Mouse (Mus musculus): Measurements from ENCODE around the gene Fbxl7. TPM values are rescaled to one million over a fixed set of nuclear protein-coding genes. Genes with fewer than 3 reads are reported as not detected.

Gene Fbxl7
- polyA plus RNA-seq, 1 experiment, result 8.3 TPM

DNA sequence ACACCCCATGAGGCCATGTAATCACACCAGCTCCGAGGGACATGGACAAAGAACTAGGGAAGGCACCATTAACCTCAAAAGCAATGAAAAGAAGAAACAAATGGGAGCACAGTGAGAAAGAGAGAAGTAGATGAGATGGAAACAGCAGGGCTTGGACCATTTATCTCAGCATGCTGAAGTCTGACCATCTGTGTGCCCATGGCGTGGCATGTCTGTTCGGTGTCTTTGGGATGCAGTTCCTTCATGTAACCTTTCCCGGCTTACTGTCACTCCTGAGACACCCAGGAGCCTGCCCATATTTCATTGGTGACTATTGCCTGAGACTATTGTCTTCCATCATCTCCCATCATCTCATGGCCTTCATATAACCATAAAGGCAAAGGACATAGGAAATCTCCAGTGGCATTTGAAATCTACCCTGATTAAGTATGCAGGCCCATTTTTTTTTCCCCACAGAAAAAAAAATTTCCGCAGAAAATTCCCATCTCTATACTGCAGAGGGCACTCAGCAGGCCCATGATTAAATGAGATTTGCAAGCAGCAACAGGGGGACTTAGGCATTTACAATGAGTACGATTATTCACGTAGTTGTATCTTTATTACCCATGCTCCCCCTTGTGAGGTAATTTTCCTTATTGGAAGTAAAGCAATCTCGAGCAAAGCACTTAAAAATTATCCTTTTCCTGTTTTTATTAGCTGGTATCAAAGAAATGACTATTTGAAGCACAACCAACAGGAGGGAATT is 15.0 kb downstream of the Fbxl7 start:
- Histone ChIP-seq H3K79me2 (ENCODE audit: control insufficient read depth, insufficient read depth) (peaks cover 3% of the 10 kb centered on the region), H3ac (ENCODE audit: control insufficient read depth, insufficient read length) (no peak overlapping the region), H3K4me2 (ENCODE audit: low read depth) (no peak overlapping the region), H3K4me3 (no peak overlapping the region), H3K27me3 (ENCODE audit: control insufficient read depth, insufficient read depth, insufficient read length) (no peaks in the 10 kb centered on the region), H3K36me3 (ENCODE audit: control insufficient read depth, insufficient read depth) (no peaks in the 10 kb centered on the region)
- TF ChIP-seq POLR2A (IDR thresholded peaks at IDR 0.05; ENCODE audit: insufficient read length, low read depth) (no peak), MYOD1 (IDR thresholded peaks at IDR 0.05; ENCODE audit: control insufficient read depth in 1 of 3, insufficient read length in 2 of 3, low read depth in 2 of 3) (no peak), SRF (IDR thresholded peaks at IDR 0.05; ENCODE audit: control insufficient read depth, insufficient read length, low read depth) (no peak), E2F4 (IDR thresholded peaks at IDR 0.05; ENCODE audit: insufficient read depth) (no peak), MYOG (IDR thresholded peaks at IDR 0.05; ENCODE audit: control insufficient read depth in 1 of 3, insufficient read depth in 1 of 3, insufficient read length in 2 of 3, low read depth in 2 of 3) (no peak), TCF3 (IDR thresholded peaks at IDR 0.05; ENCODE audit: insufficient read length, low read depth) (no peak), MAX (IDR thresholded peaks at IDR 0.05; ENCODE audit: low read depth) (no peak), TCF12 (IDR thresholded peaks at IDR 0.05; ENCODE audit: insufficient read depth, poor library complexity, severe bottlenecking) (no peak), REST (IDR thresholded peaks at IDR 0.05; ENCODE audit: insufficient read depth, insufficient read length) (no peak), POLR2AphosphoS2 (IDR thresholded peaks at IDR 0.05; ENCODE audit: insufficient read length, low read depth) (no peak), USF1 (IDR thresholded peaks at IDR 0.05; ENCODE audit: low read depth) (no peak), CEBPB (IDR thresholded peaks at IDR 0.05; ENCODE audit: insufficient read depth, poor library complexity, severe bottlenecking) (no peak)

DNA sequence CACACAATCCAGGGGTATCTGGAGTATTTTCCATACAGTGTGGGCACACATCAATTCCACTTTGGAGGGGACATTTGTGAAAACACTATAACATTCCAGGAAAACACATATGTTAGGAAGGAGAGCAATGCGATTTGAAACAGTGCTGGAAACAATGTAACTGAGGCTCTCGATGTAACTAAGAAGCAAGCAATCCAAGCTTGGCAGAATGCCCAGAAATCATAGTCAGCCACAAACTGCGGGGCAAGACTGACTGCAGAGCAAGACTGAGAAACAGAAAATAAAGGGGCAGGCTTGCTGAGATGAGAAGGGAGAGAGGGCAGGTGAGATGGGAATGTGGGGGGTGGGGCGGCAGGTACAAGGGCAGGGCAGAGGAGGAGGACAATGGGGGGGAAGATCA is 19.7 kb downstream of the Fbxl7 start:
- Histone ChIP-seq H3K27me3 (ENCODE audit: control insufficient read depth, insufficient read depth, insufficient read length) (no peaks in the 10 kb centered on the region), H3K4me3 (no peak overlapping the region), H3ac (ENCODE audit: control insufficient read depth, insufficient read length) (no peak overlapping the region), H3K4me2 (ENCODE audit: low read depth) (peak overlapping the region; percentile 32), H3K36me3 (ENCODE audit: control insufficient read depth, insufficient read depth) (no peaks in the 10 kb centered on the region), H3K79me2 (ENCODE audit: control insufficient read depth, insufficient read depth) (no peaks in the 10 kb centered on the region)
- TF ChIP-seq SRF (IDR thresholded peaks at IDR 0.05; ENCODE audit: control insufficient read depth, insufficient read length, low read depth) (no peak), TCF12 (IDR thresholded peaks at IDR 0.05; ENCODE audit: insufficient read depth, poor library complexity, severe bottlenecking) (no peak), E2F4 (IDR thresholded peaks at IDR 0.05; ENCODE audit: insufficient read depth) (no peak), POLR2AphosphoS2 (IDR thresholded peaks at IDR 0.05; ENCODE audit: insufficient read length, low read depth) (no peak), CEBPB (IDR thresholded peaks at IDR 0.05; ENCODE audit: insufficient read depth, poor library complexity, severe bottlenecking) (peak; percentile 68; the same call in 1 of the 2 replicates)

DNA sequence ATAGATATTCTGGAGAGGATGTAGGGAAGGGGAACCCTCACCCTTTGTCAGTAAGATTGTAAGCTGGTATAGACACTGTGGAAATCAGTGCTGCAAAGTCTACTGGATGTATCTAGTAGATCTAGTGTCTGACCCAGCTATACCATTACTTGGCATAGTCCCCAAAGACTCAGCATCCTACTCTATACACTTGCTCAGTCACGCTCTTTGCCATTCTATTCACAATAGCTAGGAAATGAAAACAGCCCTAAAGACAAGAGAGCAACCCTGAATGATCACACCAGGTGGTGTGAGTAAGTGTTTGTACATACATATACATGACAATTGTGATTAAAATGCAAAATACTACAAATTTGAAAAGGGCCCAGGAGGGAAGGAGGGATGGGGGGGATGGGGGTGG is 23.1 kb downstream of the Fbxl7 start:
- Histone ChIP-seq H3K36me3 (ENCODE audit: control insufficient read depth, insufficient read depth) (no peaks in the 10 kb centered on the region), H3K27me3 (ENCODE audit: control insufficient read depth, insufficient read depth, insufficient read length) (no peaks in the 10 kb centered on the region), H3K4me3 (no peak overlapping the region), H3K4me2 (ENCODE audit: low read depth) (no peak overlapping the region), H3ac (ENCODE audit: control insufficient read depth, insufficient read length) (no peak overlapping the region), H3K79me2 (ENCODE audit: control insufficient read depth, insufficient read depth) (no peaks in the 10 kb centered on the region)
- TF ChIP-seq SRF (IDR thresholded peaks at IDR 0.05; ENCODE audit: control insufficient read depth, insufficient read length, low read depth) (no peak), USF1 (IDR thresholded peaks at IDR 0.05; ENCODE audit: low read depth) (no peak), REST (IDR thresholded peaks at IDR 0.05; ENCODE audit: insufficient read depth, insufficient read length) (no peak)

DNA sequence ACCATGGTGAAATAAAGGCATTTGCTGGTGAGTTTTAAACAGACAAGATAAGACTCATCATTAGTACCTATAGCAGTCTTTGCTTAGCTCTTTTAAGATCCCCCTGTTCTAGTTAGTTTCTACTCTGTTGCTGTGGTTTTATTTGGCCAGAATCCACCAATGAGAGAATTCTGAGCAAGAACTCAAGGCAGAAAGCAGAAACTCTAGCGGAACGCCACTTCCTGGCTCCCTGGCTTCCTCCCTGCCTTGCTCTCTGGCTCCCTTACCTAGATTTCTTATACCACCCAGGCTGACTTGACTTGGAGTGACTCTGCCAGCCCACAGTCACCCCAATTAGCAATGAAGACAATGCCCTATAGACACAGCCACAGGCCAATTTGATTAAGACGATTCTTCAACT is 26.2 kb downstream of the Fbxl7 start:
- TF ChIP-seq TCF3 (IDR thresholded peaks at IDR 0.05; ENCODE audit: insufficient read length, low read depth) (no peak), E2F4 (IDR thresholded peaks at IDR 0.05; ENCODE audit: insufficient read depth) (no peak), POLR2A (IDR thresholded peaks at IDR 0.05; ENCODE audit: insufficient read length, low read depth) (no peak), USF1 (IDR thresholded peaks at IDR 0.05; ENCODE audit: low read depth) (no peak), SRF (IDR thresholded peaks at IDR 0.05; ENCODE audit: control insufficient read depth, insufficient read length, low read depth) (no peak), MYOD1 (IDR thresholded peaks at IDR 0.05; ENCODE audit: control insufficient read depth in 1 of 3, insufficient read length in 2 of 3, low read depth in 2 of 3) (no peak), REST (IDR thresholded peaks at IDR 0.05; ENCODE audit: insufficient read depth, insufficient read length) (no peak), POLR2AphosphoS2 (IDR thresholded peaks at IDR 0.05; ENCODE audit: insufficient read length, low read depth) (no peak), MAX (IDR thresholded peaks at IDR 0.05; ENCODE audit: low read depth) (no peak), MYOG (IDR thresholded peaks at IDR 0.05; ENCODE audit: control insufficient read depth in 1 of 3, insufficient read depth in 1 of 3, insufficient read length in 2 of 3, low read depth in 2 of 3) (no peak), TCF12 (IDR thresholded peaks at IDR 0.05; ENCODE audit: insufficient read depth, poor library complexity, severe bottlenecking) (no peak), CEBPB (IDR thresholded peaks at IDR 0.05; ENCODE audit: insufficient read depth, poor library complexity, severe bottlenecking) (no peak)
- Histone ChIP-seq H3K79me2 (ENCODE audit: control insufficient read depth, insufficient read depth) (no peaks in the 10 kb centered on the region), H3K4me2 (ENCODE audit: low read depth) (no peak overlapping the region), H3K27me3 (ENCODE audit: control insufficient read depth, insufficient read depth, insufficient read length) (no peaks in the 10 kb centered on the region), H3ac (ENCODE audit: control insufficient read depth, insufficient read length) (no peak overlapping the region), H3K36me3 (ENCODE audit: control insufficient read depth, insufficient read depth) (no peaks in the 10 kb centered on the region), H3K4me3 (no peak overlapping the region)

DNA sequence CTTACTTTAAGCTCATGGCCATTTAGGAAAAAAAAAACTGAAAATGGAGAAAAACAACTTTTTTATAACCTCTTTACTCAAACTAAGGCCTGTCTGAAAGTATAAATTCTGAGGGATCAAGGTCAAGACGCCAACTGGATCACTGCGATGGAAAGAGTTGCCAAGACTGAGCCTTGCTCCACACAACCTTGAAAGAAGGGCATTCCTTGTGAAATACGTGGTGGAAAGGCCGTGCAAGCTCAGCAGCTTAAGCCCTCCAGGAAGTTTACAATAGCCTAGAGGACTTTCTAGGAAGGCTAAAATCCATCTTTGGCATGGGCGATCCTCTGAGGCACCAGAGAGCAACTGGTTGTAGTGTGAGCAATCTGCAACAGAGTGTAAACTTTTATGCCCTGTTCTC is 27.9 kb downstream of the Fbxl7 start:
- TF ChIP-seq TCF12 (IDR thresholded peaks at IDR 0.05; ENCODE audit: insufficient read depth, poor library complexity, severe bottlenecking) (no peak), MYOD1 (IDR thresholded peaks at IDR 0.05; ENCODE audit: control insufficient read depth in 1 of 3, insufficient read length in 2 of 3, low read depth in 2 of 3) (no peak), E2F4 (IDR thresholded peaks at IDR 0.05; ENCODE audit: insufficient read depth) (no peak), POLR2AphosphoS2 (IDR thresholded peaks at IDR 0.05; ENCODE audit: insufficient read length, low read depth) (no peak), CEBPB (IDR thresholded peaks at IDR 0.05; ENCODE audit: insufficient read depth, poor library complexity, severe bottlenecking) (no peak), POLR2A (IDR thresholded peaks at IDR 0.05; ENCODE audit: insufficient read length, low read depth) (no peak), SRF (IDR thresholded peaks at IDR 0.05; ENCODE audit: control insufficient read depth, insufficient read length, low read depth) (no peak), MAX (IDR thresholded peaks at IDR 0.05; ENCODE audit: low read depth) (no peak), REST (IDR thresholded peaks at IDR 0.05; ENCODE audit: insufficient read depth, insufficient read length) (no peak), MYOG (IDR thresholded peaks at IDR 0.05; ENCODE audit: control insufficient read depth in 1 of 3, insufficient read depth in 1 of 3, insufficient read length in 2 of 3, low read depth in 2 of 3) (no peak), TCF3 (IDR thresholded peaks at IDR 0.05; ENCODE audit: insufficient read length, low read depth) (no peak), USF1 (IDR thresholded peaks at IDR 0.05; ENCODE audit: low read depth) (no peak)
- Histone ChIP-seq H3ac (ENCODE audit: control insufficient read depth, insufficient read length) (no peak overlapping the region), H3K27me3 (ENCODE audit: control insufficient read depth, insufficient read depth, insufficient read length) (no peaks in the 10 kb centered on the region)

More for the DNA sequence above, 27.9 kb downstream of the Fbxl7 start:
- H3K79me2 ChIP-seq (ENCODE audit: control insufficient read depth, insufficient read depth), result no peaks in the 10 kb centered on the region
- no peaks in the 10 kb centered on the region for H3K36me3 ChIP-seq (ENCODE audit: control insufficient read depth, insufficient read depth)
- no peak overlapping the region for H3K4me3 ChIP-seq
- H3K4me2 ChIP-seq (ENCODE audit: low read depth), result no peak overlapping the region

Measured in myocyte (in vitro differentiated cells).